Mouse (Mus musculus) ES-Bruce4 (cell line): ENCODE data around the gene Dnajc5g.

ENCODE experiments used
- CTCF ChIP-seq: IDR thresholded peaks from one replicate; pipeline ENCODE4 v1.8.1; 2011; ENCODE audit warnings: low read depth, low read length
- EP300 ChIP-seq: IDR thresholded peaks from 2 replicates; pipeline ENCODE4 v1.6.1; 2011; ENCODE audit warnings: low read depth, low read length; ENCODE audit not compliant: insufficient read depth
- POLR2A ChIP-seq: IDR thresholded peaks from one replicate; pipeline ENCODE4 v1.8.1; 2011; ENCODE audit warnings: low read length; ENCODE audit not compliant: insufficient read depth

DNA sequence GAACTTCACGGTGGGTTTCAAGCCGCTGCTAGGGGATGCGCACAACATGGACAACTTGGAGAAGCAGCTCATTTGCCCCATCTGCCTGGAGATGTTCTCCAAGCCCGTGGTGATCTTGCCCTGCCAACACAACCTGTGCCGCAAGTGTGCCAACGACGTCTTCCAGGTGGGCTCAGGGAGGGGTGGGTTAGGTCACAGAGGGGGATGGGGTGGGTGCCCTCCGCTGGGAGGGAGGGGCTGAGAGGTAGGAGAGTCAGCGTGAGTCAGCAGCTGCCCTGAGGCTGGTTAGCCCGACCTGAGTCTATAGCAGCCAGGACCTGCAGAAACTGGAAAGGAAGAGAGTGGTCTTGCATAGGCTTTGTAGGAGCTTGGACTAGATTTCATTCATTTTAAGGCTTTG lies 10.8 kb downstream of the Dnajc5g start:
- TF ChIP-seq POLR2A = no peak
- TF ChIP-seq CTCF = no peak
- peak; percentile 99 for TF ChIP-seq EP300
